ENCODE assay signal across 23 mouse cellular contexts in the genomic region with DNA sequence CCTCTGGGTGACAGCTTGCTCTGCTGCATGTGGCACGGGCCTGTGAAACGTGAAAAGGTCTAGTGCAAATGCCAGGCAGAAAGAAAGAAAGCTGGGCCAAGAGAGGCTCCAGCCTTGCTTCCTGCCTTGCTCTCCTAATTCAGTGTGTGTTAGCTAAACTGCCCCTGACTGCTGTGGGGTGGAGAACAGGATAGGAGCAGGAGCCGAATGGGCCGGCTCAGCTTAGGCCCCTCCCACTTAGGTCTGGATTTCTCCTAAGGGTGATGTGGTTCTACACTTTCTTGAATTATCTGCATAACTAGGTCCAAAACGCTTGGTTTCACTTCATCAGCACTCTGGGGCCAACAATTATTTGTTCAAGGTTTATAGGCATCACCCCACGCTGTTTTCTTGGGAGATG.
DNase-seq lines count a peak whose midpoint lies in the region; ATAC-seq lines count a peak whose summit lies in the region.
"Had no signal": no experiment of that assay in that cellular context is flagged by ENCODE, and none has a peak within 500 bp of the region (broad histone marks: within the 10 kb centered on the region; RNA-seq: fewer than 3 reads in every experiment).

No protein-coding gene starts in this region.

- DNase-seq in heart, adult 11 months = peak; percentile 80
- DNase-seq in heart, postnatal 4 days = no peak
- DNase-seq in kidney, postnatal 10 days = peak; percentile 15
- DNase-seq in limb, embryonic 10.5 days (ENCODE audit: low spot score) = no peak
- DNase-seq in ZHBTc4 (ENCODE audit: low read depth, low spot score) = peak; percentile 30
- no peak for DNase-seq in urinary bladder, postnatal 14 days (ENCODE audit: low spot score)
- DNase-seq: adrenal gland, adult 8-10 months; adrenal gland, postnatal 25 days; cerebellum, adult 18-20 months; cerebellum, adult 9-10 months; gastrocnemius, postnatal 10 days; gastrocnemius, postnatal 36 days had no signal

- ATAC-seq in kidney, embryonic 16.5 days (ENCODE audit: low FRiP score, low TSS enrichment) = no peak
- ATAC-seq in limb, embryonic 12.5 days (ENCODE audit: insufficient number of reproducible peaks, insufficient read depth, low FRiP score, low TSS enrichment, low read depth) = 0 out of 2 replicates have a peak, but pooled peaks have one; percentile 47
- ATAC-seq: activated CD4-positive, CD25-positive, alpha-beta regulatory T cell, adult 4 months; CD4-positive, CD25-positive, alpha-beta regulatory T cell, adult 4 months; forebrain, embryonic 13.5 days; forebrain, embryonic 16.5 days; hindbrain, embryonic 16.5 days had no signal

- no peaks in the 10 kb centered on the region for H3K9me3 ChIP-seq in kidney, embryonic 16.5 days (ENCODE audit: low read length)
- H3K9me3 ChIP-seq in limb, embryonic 12.5 days = no peaks in the 10 kb centered on the region
- H3K9me3 ChIP-seq in limb, embryonic 10.5 days (replicated peaks) = no peaks in the 10 kb centered on the region
- H3K9me3 ChIP-seq: forebrain, embryonic 10.5 days; forebrain, embryonic 13.5 days; hindbrain, embryonic 10.5 days; hindbrain, embryonic 13.5 days had no signal

- H3K36me3 ChIP-seq in kidney, embryonic 16.5 days (ENCODE audit: insufficient read depth, low read length) = no peaks in the 10 kb centered on the region
- no peaks in the 10 kb centered on the region for H3K36me3 ChIP-seq in limb, embryonic 12.5 days
- H3K36me3 ChIP-seq in limb, embryonic 10.5 days = no peaks in the 10 kb centered on the region
- H3K36me3 ChIP-seq: forebrain, embryonic 10.5 days; hindbrain, embryonic 10.5 days had no signal

- no peaks in the 10 kb centered on the region for H3K4me1 ChIP-seq in kidney, embryonic 16.5 days (ENCODE audit: insufficient read depth, low read length)
- H3K4me1 ChIP-seq in limb, embryonic 12.5 days (replicated peaks) = peaks cover 7% of the 10 kb centered on the region; the same call in 1 of the 2 replicates
- H3K4me1 ChIP-seq in limb, embryonic 10.5 days = 0 out of 2 replicates have a peak, but pooled peaks cover 2% of the 10 kb centered on the region

- WGBS in kidney, embryonic 16.5 days = 64% methylated on average over 6 of the region's 6 CpGs
- WGBS in limb, embryonic 12.5 days = 79% methylated on average over 6 of the region's 6 CpGs
- WGBS in limb, embryonic 10.5 days = 84% methylated on average over 6 of the region's 6 CpGs

- no peaks in the 10 kb centered on the region for H3K27me3 ChIP-seq in kidney, embryonic 16.5 days (ENCODE audit: insufficient read depth, low read length)
- no peaks in the 10 kb centered on the region for H3K27me3 ChIP-seq in limb, embryonic 12.5 days
- H3K27me3 ChIP-seq in limb, embryonic 10.5 days (ENCODE audit: low read depth, poor library complexity, severe bottlenecking) = no peaks in the 10 kb centered on the region
- H3K27me3 ChIP-seq: forebrain, embryonic 13.5 days; hindbrain, embryonic 13.5 days had no signal

- H3K9ac ChIP-seq in kidney, embryonic 16.5 days (replicated peaks; ENCODE audit: low read length) = no peak overlapping the region
- no peak overlapping the region for H3K9ac ChIP-seq in limb, embryonic 12.5 days (replicated peaks)
- H3K9ac ChIP-seq: forebrain, embryonic 13.5 days; hindbrain, embryonic 13.5 days had no signal

- no peak overlapping the region for H3K4me2 ChIP-seq in kidney, embryonic 16.5 days (replicated peaks; ENCODE audit: low read depth, low read length)
- no peak overlapping the region for H3K4me2 ChIP-seq in limb, embryonic 12.5 days
- H3K4me2 ChIP-seq: forebrain, embryonic 13.5 days; heart, embryonic 11.5 days; hindbrain, embryonic 13.5 days had no signal

- H3K4me3 ChIP-seq in kidney, embryonic 16.5 days (ENCODE audit: low read length) = no peak overlapping the region
- H3K4me3 ChIP-seq in limb, embryonic 12.5 days (replicated peaks) = no peak overlapping the region
- H3K4me3 ChIP-seq in limb, embryonic 10.5 days = no peak overlapping the region
- H3K4me3 ChIP-seq: forebrain, embryonic 10.5 days; forebrain, embryonic 13.5 days; hindbrain, embryonic 10.5 days; hindbrain, embryonic 13.5 days had no signal

- no peak overlapping the region for H3K27ac ChIP-seq in kidney, embryonic 16.5 days (ENCODE audit: low read length)
- H3K27ac ChIP-seq in limb, embryonic 12.5 days = no peak overlapping the region
- H3K27ac ChIP-seq in limb, embryonic 10.5 days = no peak overlapping the region
- H3K27ac ChIP-seq: forebrain, embryonic 10.5 days; forebrain, embryonic 13.5 days; hindbrain, embryonic 10.5 days; hindbrain, embryonic 13.5 days had no signal

Comparison
In these comparisons a context has a peak if more than half of its experiments do, and no peak if none do; other contexts are left out.
1. DNase-seq: peak in heart, adult 11 months (single experiment), kidney, postnatal 10 days (single experiment) and ZHBTc4 (single experiment); none in heart, postnatal 4 days (single experiment), limb, embryonic 10.5 days (single experiment) and urinary bladder, postnatal 14 days (single experiment).